Mouse (Mus musculus): Measurements from ENCODE around the gene Cdk19.

- TF ChIP-seq CTCF (IDR thresholded peaks at IDR 0.05; ENCODE audit: extremely low read depth, insufficient read depth, insufficient read length, insufficient replicate concordance) (no peak), POLR2A (IDR thresholded peaks at IDR 0.05; ENCODE audit: low read depth, low read length) (no peak)
These were observed 138.2 kb downstream of the Cdk19 start for GRCm38 (mm10) chr10:40477426-40478075.

Measured in spleen, adult 2 months (tissue).